Mouse (Mus musculus): ENCODE data around the gene Cdca5.

The Cdca5 gene

DNA sequence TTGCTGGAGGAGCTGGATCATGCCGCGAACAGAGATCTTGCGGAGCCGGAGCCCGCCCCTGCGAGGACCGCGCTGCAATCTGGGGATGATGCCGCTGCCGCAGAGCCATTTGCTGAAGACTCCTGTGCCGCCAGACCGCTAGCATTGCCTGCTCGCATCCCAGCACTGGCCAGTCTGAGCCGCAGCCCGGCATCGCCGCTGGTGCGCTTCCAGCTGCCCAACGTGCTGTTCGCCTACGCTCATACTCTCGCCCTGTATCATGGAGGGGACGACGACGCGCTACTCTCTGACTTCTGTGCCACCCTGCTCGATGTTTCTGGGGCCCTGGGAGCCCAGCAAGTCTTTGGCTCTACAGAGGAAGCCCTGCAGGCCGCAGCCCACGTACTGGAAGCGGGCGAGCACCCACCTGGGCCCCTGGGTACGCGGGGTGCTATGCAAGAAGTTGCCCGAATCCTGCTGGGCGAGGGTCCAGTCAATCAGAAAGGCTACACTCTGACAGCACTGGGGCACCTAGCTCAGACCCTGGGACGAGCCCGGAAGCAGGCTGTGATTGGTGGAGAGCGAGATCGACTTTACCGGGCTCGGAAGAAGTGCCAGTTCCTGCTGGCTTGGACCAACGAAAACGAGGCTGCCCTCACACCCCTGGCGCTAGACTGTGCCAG is 23.0 kb upstream of the Cdca5 start:
- DNase-seq = no peak

DNA sequence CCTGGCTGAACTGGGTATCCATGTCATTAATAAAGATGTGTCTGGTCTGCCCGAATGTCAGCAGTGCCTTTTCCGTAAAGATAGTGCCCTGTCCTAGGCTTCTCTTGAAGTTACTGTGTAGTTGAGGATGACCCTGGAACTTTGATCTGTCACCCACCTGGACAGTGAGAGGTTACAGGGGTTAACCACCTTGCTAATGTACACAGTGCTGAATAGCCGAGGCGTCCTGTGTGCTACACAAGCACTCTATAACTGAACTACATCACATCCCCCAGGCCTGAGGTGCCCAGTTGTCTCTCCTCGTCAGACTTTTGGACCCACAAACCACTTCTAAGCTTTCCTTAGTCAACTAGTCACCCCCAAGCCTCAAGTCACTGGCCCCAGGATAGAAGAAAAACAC is 22.4 kb upstream of the Cdca5 start:
- no peak for DNase-seq

DNA sequence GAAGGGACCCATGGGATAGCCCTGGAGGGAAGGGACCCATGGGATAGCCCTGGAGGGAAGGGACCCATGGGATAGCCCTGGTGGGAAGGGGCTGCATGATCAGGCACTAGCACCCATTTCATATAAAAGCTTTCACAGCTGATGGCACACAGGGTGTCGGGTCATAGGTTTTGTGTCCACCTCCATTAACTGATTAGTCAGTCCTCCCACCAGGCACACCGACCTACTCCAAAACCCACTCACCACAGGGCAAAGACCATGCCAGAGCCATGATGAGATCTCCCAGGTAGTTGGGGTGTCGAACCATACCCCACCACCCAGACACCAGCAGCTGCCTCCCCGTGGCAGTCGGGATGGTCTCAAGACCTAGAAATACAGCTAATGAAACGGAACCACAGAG is 21.7 kb upstream of the Cdca5 start:
- DNase-seq = no peak

DNA sequence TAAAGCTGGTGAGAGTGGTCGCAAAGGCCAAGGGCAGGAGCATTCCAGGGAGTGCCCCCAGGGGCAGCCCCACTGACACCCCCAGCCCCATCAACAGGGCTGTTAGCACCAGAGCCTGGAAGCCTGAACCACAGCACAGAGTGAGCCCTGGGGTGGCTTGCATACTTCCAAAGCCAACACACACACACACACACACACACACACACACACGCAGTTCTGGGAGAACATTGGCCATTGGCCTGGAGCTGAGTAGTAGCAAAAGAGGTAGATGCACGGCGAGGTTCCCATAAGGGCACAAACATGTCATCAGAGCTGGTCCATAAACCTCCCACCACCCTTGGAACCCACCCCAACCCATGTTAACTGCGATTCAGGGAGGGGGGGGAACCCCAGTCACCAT is 18.2 kb upstream of the Cdca5 start:
- no peak for DNase-seq

DNA sequence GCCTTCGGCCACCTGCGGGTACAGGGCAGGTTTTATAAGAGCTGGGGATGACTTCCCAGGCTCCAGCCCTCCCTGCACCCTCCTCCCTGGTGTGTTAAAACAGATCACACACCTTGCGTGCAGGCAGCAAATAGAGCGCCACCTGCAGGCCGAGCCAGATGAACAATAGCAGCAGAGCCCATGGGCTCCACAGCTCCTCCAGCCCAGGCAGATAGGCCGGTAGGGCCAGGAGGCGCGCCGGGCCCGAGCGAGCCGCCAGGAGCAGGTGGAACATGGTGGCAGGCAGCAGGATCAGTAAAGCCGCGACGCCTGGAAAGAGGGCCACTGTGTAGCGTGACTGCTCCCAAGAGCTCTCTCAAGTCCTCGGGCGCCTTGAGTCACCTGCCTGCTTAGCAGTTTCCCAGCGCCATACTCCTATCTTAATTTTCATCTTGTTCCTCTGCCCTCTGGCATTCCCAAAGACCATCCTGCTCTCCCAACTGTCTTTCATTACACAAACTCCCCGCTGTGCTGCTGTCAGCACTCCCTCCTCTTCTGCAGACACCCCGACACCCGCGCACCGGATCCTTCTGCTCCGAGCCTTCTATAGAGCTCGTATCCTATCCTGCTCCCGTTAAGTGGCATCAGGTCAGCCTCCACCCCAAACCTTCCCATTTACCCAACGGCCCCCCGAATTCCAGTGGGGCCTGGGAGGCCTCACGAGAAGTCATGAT is 17.6 kb upstream of the Cdca5 start:
- peak; percentile 91 for DNase-seq

DNA sequence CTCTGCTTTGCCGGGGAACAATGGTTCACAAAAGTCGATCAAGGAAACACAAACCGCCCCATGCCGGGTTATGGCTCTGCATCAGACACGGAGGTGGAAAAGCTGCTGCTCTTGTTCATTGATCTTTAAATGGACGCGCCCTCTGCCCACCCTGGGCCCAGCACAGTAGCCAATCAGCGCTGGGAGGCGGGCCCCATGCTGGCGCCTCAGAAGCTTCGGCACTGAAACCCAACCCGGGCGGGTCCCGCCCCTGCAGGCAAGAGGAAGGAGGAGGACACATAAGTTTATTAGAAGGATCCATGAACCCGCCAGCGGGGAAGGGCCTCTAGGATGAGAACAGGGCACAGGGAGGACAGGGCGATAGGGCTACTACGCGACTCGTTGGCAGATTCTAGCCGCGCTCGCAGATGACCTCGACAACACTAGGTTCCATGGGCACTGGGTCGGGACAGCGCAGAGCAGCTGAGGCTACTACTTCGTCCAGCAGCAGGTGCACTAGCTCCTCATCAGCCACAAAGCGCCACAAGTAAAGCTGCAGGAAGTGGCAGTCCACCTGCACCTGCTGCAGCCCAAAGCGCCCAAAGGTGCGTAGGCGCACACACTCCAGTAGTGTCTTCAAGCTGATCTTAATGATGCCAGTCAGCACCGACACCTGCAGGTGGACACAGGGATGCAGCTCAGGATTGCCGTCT is 16.9 kb upstream of the Cdca5 start, which contains the start of gene Tm7sf2:
Tm7sf2 (minus strand) TSS at position 650 of the 692 bp plus-strand sequence.
- peak; percentile 87 for DNase-seq

DNA sequence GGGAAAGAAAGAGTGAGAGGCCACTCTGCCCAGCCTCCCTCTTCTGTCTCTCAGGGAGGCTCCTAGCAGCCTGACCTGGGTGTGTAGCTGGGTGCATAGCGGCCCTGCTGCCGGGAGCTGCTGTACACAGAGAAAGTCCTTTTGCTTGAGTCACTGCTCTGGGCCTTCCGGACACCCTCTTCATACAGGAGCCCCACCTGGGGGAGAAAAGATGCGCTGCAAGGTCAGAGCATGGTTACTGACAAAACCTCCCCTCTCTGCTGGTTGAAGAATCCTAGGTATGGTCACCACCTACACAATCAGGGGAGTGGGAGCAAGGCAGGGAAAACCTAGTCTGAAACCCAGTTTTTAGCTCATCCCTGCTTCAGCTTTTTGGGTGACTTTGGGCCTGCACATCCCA is 15.8 kb upstream of the Cdca5 start:
- DNase-seq = no peak

DNA sequence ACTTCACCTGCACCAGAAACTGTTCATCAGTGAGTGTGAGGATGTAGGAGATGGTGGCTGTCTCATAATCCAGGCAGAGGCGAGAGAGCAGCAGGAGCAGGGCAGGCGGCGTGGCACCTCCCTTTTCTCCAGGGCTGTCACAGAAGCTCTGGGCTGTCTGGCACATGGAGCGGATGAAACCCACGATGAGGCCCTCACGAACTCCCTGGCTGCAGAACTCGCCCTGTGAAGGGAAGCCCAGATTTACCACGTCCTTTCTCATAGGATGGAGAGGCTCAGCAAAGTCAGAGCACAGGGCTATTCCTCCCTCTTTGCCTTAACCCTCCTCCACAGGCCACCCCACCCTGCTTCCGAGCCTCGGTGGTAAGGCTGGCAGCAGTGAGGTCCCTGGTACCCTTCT is 14.9 kb upstream of the Cdca5 start:
- peak; percentile 23 for DNase-seq

DNA sequence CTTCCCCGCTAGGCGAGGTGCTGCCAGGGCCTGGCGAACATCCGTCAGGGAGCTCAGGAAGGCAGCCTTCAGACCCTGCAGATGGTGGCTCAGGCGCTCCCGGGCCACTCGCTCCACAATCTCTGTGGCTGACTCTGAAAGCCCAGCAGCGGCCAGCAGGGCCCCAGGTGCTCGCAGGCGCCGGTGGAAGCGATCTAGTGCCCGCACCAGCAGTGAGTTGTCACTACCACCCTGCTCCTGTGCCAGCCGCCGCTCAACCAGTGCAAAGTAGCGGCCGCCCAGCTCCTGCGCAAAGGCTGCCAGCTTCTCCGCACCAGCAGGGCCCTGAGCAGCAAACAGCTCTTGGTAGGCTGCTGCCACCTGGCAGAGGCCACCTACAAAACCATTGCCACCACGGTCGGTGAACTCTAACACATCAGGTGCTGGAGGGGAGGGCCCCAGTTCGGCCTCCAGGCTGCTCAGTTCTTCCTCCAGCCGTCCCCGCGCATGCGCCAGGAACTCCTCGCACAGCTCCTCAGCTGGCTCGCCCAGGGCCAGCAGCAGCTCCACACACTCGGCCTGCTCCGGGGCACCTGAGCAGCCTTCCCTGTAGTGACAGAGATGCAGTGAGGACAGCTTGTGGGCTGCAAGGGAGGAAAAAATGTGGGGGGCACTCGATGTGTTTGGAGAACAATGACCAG is 14.1 kb upstream of the Cdca5 start:
- peak; percentile 37 for DNase-seq

DNA sequence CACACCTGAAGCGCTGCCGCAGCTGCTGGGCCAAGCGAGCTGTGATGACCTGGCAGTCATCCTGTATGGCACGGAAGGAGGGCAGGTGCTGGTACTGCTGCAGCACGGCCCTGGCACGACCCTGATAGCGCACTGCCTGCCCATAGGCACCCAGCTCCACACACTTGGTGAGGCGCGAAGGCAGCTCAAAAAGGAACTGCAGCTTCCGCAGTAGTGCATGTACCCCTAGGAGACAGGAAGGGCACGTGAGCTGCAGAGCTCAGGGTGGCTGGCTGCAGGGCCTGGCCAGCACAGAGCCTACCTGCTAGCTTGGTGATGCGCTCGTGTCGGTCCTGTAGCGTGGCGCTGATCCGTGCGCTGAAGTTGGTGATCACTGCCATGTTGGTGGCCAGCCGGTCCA is 13.5 kb upstream of the Cdca5 start:
- no peak for DNase-seq

DNA sequence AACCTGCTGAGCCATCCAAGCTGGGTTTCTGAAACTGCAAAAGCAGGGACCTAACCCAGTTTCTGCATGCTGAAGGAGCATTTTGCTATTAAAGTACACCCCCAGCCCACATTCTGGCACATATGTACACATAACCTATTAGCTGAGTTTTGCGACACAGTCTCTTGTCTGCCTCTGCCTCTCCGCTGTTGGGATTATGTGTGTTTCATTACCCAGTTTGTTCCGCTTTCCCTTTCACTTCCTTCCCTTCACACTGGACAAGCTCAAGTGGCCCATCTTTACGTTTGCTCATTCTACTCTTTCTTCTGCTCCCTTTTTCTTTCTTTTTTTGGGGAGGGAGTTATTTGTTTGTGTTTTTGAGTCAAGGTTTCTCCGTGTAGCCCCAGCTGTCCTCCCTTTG is 10.9 kb upstream of the Cdca5 start:
- DNase-seq = no peak

DNA sequence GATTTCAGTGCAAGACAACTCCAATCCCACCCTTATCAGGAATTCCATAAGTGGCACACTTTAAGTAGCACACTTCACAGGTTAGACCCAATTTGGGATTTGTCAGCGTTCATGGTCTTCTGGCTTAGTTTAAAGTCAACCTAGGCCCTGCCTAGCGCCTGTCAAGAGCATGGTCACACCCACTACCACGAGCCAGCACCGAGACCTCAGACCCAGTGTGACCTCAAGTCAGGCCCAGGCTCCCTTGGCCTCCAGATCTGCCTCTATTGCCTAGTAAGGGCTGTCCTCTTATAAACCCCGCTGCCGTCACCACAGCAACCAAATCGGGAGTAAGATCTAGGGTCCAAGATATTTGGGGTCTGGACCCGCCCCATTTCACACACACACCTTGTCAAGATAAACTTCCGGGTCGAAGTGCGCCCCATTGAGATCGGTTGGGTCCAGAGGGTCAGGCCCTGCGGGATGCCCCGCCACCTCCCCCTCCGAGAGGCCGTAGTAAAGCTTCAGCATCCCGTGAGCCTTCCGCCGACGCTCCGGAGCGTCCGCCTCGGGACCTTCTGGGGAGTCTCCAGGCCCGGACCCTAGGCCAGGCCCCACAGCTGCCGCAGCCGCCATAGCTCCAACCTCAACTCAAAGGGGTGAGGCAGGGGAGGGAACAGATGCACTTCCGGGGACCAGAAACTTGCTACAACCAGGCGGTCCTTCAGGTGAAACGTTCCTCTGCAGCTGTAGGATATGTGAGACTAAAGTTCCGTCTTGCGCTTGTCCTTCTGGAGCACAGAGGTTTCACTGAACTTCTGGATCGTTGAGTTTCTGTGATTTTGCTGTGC is 8.0 kb upstream of the Cdca5 start, which contains the start of gene Vps51:
Vps51 (minus strand) TSS at position 668 of the 830 bp plus-strand sequence.
- DNase-seq = peak; percentile 88

DNA sequence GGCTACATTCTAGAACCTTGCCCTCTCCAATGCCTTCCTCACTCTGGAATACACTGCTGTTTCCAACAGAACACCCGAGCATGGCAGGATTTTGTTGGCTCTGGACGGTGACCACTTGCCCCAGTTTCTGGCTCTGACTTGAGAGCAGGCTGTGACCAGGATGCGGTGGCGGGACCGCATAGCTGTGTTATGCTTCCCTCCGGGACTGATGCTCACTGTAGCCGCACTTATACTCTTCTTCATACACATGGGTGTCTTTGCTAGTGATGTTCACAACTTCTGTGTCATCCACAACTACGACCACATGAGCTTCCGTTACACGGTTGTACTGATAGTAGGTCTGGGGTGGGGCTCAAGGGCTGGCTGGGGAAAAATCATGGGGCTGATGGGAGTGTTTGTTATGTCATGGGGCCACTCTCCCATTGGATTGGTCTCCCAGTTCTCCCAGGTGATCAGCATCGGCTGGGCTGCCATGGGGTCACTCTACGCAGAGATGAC is 4.8 kb upstream of the Cdca5 start, which contains the start of gene Tmem262:
Tmem262 (plus strand) TSS at position 51 of the 498 bp plus-strand sequence.
- DNase-seq = peak; percentile 19

DNA sequence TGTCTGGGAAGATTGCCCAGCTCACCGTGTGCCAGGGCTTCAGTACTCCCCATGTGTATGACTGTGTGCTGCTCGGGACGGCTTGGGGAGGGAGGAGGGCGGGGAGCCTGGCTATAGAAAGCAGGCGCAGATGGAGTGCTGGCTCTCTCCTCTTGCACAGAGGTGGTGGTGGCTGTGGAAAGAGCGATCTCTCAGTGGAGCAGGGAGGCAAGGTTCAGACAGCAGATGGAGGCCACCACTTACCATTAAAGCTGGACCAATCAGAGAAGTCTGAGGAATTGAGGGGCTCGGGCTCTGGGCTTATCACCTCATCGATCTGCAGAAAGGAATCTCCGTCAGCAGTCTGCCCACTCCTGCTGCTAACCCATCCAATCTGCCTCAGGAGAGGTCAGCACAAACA is 2.6 kb upstream of the Cdca5 start, which contains the start of gene Gm28374:
Gm28374 (minus strand) TSS at position 101 of the 400 bp plus-strand sequence.
- DNase-seq = no peak

DNA sequence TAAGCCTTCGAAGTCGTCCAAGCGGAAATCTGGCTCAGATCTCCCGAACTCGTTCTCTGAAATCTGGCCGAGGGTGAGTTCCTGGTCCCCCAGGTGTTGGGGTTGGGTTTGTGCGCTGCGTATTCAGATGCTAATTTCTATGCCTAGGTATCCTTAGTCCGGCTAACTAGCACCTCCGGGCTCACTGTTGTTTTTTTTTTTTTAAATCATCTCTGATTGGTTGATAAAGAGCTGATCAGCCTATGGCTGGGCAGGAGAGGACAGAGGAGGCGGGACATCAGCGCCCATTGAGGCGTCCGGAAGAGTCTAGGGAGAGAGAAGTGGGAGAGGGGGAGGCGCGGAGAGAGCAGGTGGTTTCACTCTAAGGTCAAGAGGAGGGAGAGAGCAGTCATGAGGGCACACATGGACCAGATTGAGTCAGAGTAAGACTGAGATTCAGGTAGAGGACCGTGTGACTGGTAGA is 665 bp downstream of the Cdca5 start:
- no peak for DNase-seq

DNA sequence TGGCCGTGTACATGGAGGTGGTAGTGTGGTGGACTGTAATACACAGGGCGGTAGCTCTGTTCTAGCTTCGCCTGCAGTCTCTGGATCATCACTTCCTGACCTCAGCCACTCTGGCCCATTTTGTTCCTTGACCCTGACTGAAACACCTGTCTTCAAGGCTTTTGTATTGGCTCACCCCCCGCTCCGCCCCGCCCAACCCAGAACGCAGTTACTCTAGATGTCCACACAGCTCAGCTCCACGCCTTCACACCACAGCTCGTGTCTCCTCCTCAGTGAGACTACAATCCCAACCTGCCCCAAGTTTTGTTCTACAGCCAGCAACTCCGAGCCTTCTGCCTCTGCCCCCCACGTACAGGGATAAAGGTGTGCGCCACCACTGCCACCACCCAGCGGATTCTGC is 4.1 kb downstream of the Cdca5 start:
- DNase-seq = no peak

DNA sequence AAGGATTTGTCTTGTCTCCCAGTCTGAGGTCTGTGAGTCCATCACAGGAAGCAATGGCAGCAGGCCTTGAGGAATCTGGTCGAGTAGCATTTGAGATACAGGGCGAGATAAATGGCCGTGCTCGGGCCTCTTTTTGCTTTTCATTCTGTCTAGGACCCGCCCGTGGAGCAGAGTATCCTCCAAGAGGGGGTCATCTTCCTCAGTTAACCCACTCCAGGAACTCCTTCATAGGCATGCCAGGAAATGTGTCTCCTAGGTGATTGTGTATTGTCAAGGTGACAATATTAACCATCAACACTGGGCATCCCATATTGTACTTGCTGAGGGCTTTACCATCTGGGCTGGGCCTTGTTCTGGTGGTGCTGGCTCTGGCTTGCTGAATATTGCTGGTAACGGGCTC is 9.3 kb downstream of the Cdca5 start, which contains the start of gene AC131692.1:
AC131692.1 (plus strand) TSS at position 301 of the 400 bp plus-strand sequence.
- DNase-seq = no peak

DNA sequence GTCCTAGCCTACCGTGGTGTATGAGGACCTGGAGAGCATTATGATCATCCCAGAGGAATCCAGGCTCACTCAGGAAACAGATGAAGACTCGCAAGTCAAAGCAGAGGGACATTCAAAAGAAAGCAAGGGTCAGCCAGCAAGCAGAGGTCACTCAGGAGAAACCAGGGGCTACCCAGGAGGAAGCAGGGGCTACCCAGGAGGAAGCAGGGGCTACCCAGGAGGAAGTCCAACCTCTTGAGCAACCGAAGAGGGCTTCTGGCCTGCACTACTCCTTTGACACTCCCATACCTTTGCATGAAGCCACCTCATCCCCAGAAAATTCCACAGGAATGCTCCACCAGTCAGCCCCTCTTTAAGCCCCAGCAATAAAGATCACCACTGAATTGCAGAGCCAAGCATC is 13.1 kb downstream of the Cdca5 start:
- no peak for DNase-seq

DNA sequence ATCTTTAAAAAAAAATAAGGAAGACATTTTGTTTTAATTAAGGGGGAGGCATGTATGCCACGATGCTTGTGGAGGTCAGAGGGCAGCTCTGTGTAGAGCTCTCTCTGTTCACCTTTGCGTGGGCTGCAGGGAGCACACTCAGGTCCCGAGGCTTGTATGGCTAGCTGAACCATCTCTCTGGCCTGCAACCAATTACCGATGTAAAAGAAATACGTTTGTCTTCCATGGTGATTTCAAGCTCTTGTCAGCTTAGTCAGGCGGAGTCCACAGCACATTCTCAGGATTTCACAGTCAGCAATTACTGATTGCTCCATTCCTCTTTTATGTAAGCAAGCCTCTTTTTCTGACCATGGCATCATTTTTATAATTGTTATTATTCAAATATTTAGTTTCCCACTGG is 16.4 kb downstream of the Cdca5 start:
- no peak for DNase-seq

DNA sequence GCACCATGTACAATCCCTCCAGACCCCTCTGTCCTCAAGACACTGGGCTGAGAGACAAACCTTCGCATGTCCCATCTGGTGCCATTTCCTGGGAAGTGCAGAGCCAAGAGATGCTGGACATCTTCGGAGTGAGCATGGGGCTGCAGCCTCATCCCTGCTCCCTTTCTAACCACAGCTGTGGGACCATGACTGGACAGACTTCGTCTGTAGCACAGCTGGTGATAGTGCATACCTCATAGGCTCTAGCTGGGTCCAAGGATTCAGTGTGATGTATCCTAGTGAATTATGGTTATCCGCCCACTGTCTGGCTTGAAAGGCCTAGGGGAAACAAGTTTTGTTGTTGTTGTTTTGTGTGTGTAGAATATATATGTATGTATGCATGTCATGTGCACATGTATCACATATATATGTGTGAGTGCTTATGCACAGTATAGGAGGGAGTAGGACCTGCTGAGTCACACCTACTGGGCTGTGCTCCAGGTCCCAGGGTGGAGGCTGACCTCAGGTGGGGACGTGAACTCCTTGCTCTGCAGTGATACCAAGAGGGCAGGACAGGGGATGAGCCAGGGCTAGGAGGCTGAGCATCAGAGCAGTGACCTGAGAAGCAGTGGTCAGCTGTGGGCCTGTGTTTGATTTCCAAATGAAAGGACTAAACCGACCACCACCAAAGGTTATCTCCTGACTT is 17.5 kb downstream of the Cdca5 start:
- no peak for DNase-seq

DNA sequence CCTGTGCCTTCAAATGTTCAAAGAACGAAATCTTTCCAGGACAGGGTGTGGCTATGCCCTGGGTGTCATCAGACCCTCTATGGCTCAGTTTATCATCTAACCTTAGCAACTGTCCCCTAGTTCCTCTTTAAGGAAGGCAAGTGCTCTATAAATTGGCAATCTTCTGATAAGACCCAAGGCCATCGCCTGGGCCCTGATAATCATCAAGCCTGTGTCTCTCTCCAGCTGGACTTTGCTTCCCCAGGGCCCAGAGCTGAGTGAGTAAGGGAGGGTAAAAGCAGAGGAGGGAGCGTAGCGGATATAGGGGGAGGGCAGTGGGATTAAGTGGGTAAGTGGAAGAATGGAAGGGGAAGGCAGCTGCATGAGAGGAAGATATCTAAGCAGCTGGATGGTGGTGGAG is 19.7 kb downstream of the Cdca5 start:
- no peak for DNase-seq
